Comparison of ENCODE assay signal across 7 mouse cellular contexts in genomic region chr14:54883154-54884021, GRCm38 (mm10). TPM values are rescaled to one million over a fixed set of nuclear protein-coding genes. Genes with fewer than 3 reads are reported as not detected.
DNase-seq lines count a peak whose midpoint lies in the region; ATAC-seq lines count a peak whose summit lies in the region.

Gene Bcl2l2, plus strand, starts transcription at chr14:54883377.
Gene Gm20521, plus strand, starts transcription at chr14:54883441.

- no peaks in the 10 kb centered on the region for H3K9me3 ChIP-seq in intestine, embryonic 14.5 days (ENCODE audit: control insufficient read depth, low read length)

- peaks cover 15% of the 10 kb centered on the region for H3K4me1 ChIP-seq in intestine, embryonic 14.5 days (replicated peaks; ENCODE audit: control insufficient read depth, insufficient read depth, low read length)

- ATAC-seq in intestine, embryonic 14.5 days (replicated peaks; ENCODE audit: low FRiP score, low TSS enrichment, low read depth), result peak; percentile 94

- H3K4me3 ChIP-seq in intestine, embryonic 14.5 days (ENCODE audit: low read depth, low read length), result peak within 1 kb of the TSS; percentile 52

- peaks cover 19% of the 10 kb centered on the region for H3K36me3 ChIP-seq in intestine, embryonic 14.5 days (ENCODE audit: control insufficient read depth, insufficient read depth, low read length)

- peak; percentile 96 for DNase-seq in adrenal gland, postnatal 14 days
- peak; percentile 77 for DNase-seq in embryo, embryonic 11.5 days (ENCODE audit: low read depth, low spot score)
- peak; percentile 69 to 84 for DNase-seq in gastrocnemius, postnatal 36 days
- peak; percentile 90 for DNase-seq in intestine, embryonic 14.5 days (ENCODE audit: low spot score)
- DNase-seq in left cerebral cortex, postnatal 4 days, result peak; percentile 93
- DNase-seq in mesoderm, embryonic 11.5 days (ENCODE audit: low read depth, low spot score), result peak; percentile 91
- peak; percentile 55 to 60 for DNase-seq in right cerebral cortex, postnatal 36 days (ENCODE audit: low spot score in 2 of 2)

- H3K4me2 ChIP-seq in intestine, embryonic 14.5 days (ENCODE audit: low read length), result peak within 1 kb of the TSS; percentile 78

- WGBS in intestine, embryonic 14.5 days, result under 1% methylated on average over 27 of the region's 27 CpGs

- peak within 1 kb of the TSS; percentile 95 for H3K27ac ChIP-seq in intestine, embryonic 14.5 days (ENCODE audit: low read depth)

- H3K27me3 ChIP-seq in intestine, embryonic 14.5 days (replicated peaks; ENCODE audit: control insufficient read depth, insufficient read depth, low read length), result no peaks in the 10 kb centered on the region

- intact Hi-C loops in gastrocnemius, postnatal 36 days (cut with DNase I), result no loop called here
- intact Hi-C loops in left cerebral cortex, postnatal 4 days (cut with DNase I), result no loop called here

- peak within 1 kb of the TSS; percentile 74 for H3K9ac ChIP-seq in intestine, embryonic 14.5 days (ENCODE audit: low read length)

RNA-seq across cellular contexts. Expression of gene Bcl2l2, which starts in this region (rescaled TPM):
- total RNA-seq in adrenal gland, postnatal 14 days (2021), result 43.5 and 51.9 TPM in 2 replicates
- 10 to 100 TPM; 20.9 to 25.9 TPM for total RNA-seq in gastrocnemius, postnatal 36 days (2021)
- 5.1 and 5.2 TPM in 2 replicates for polyA plus RNA-seq in intestine, embryonic 14.5 days (2014; fragmentation: Nextera tagmentation; extraction: Ambion mirVana)
- total RNA-seq in left cerebral cortex, postnatal 4 days (2021), result 10 to 100 TPM; 49.9 to 54.6 TPM

RNA-seq across cellular contexts. Expression of gene Gm20521, which starts in this region (rescaled TPM):
- 1.7 and 7.0 TPM in 2 replicates for total RNA-seq in adrenal gland, postnatal 14 days (2021)
- total RNA-seq in gastrocnemius, postnatal 36 days (2021), result not detected
- 0.28 TPM in 1 of 2 replicates, not detected in the other for polyA plus RNA-seq in intestine, embryonic 14.5 days (2014; fragmentation: Nextera tagmentation; extraction: Ambion mirVana)
- not detected for total RNA-seq in left cerebral cortex, postnatal 4 days (2021)

Comparison
In these comparisons a context has a peak if more than half of its experiments do, and no peak if none do; other contexts are left out.
1. Peak in every context shown above with its lines: DNase-seq, ATAC-seq, H3K4me3 ChIP-seq and H3K27ac ChIP-seq.